Mouse (Mus musculus) CD4-positive, CD25-positive, alpha-beta regulatory T cell, adult 2 months (primary cell): ENCODE data around the gene Txn2.

Experiments used
- DNase-seq: peaks from one replicate; pipeline ENCODE4 v3.0.0-alpha.2; 2012; ENCODE audit warnings: low read depth, low spot score

The Txn2 gene

DNA sequence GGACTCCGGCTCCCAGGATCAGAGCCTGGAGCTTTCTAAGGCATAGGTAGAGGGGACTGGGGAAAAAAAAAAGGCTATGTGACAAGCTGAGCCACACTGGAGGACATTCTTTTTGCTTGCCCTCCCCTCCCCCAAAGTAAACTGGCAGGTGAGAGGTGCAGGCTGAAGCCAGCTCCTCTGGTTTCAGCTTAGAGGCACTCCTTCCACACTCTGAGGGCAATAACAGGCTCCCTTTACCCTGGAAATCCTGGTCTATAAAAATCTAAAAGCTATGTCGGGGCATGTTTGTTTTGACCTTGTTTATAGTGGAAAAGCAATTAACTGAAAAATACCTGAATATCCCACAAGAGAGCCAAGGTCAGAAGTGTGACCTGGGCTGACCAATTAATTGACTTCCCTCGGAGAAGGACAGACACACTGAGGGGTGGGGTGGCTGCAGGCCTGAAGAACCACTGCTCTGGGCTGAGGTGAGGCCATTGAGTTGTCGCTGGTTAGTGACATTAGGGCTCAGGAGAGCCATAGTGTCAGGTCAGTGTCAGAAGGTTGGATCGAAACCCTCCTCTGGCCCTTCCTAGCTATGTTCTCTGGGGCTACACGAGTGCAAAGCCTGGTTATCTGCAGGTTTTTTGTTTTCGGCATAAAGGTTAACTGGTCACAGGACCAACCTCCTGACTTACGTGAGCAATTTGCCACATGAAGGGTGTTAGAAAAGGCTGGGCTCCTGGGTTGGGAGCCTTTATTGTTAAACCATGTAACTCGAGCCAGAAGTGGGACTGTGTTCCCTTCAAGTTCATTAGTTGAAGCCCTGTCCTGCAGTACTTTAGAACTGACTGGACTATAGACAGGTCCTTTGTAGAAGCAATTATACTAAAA, 20.9 kb downstream of the Txn2 start:
- no peak for DNase-seq

- no peak for DNase-seq
These were observed 22.3 kb downstream of the Txn2 start for GRCm38 (mm10) chr15:77906545-77906944.

GRCm38 (mm10) chr15:77906081-77906480, 22.7 kb downstream of the Txn2 start:
- DNase-seq: no peak

DNA sequence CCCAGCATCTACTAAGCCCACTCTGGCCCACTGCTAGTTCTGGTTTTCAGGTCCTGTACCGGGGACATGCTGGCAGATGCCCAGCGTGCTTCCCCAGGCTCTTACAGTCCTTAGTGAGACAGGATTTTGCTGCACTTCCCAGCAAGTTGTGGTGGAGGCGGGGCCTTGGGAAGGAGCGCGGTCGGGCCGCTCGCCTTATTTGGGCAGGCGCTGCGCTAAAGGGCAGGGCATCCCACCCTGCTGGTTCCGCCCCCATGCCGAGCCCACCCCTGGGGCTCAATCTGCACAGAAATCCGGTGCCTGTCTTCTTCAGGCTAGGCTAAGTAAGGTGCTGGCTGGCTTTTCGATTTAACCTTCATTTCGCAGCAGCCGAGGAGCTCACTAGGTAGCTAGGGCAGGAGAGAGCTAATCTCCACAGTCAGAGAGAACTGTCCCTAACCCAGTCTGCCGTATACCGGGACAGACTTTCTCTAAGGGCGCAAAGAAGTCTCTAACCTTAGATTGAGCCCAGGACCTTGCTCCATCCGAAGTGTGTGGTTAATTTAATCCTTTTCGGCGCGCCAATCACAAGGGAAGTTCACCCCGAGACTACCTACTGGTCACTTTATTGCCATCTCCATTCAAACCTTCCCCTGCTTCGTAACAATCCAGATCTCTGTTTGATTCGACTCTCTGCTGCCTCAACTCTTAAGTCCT, 23.4 kb downstream of the Txn2 start:
- DNase-seq: peak; percentile 68

- DNase-seq: peak; percentile 71
These were observed 24.4 kb downstream of the Txn2 start for GRCm38 (mm10) chr15:77904363-77904892.

- DNase-seq: no peak
These were observed 25.6 kb downstream of the Txn2 start for GRCm38 (mm10) chr15:77903176-77903575.

DNA sequence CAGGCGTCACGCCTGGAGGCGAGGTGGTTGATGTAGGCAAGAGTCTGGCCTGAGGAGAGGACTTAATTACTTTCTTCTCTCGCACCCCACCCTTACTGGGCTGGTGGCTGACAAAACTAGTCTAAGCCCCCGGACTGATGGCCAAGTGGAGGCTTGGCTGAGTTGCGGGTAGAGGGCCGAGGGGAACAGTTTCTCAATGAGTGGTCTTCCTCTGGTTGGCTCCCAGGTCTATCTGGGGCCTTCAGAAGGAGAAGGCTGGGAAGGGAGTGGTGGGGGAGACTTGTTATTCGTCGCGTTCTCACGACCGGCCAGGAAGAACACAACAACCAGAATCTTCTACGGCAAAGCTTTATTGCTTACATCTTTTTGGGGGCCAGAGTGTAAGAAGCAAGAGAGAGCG, 33.9 kb downstream of the Txn2 start:
- peak; percentile 40 for DNase-seq

GRCm38 (mm10) chr15:77893292-77893691, 35.5 kb downstream of the Txn2 start:
- no peak for DNase-seq

- DNase-seq: no peak
These were observed 36.4 kb downstream of the Txn2 start for GRCm38 (mm10) chr15:77892420-77892819.

DNA sequence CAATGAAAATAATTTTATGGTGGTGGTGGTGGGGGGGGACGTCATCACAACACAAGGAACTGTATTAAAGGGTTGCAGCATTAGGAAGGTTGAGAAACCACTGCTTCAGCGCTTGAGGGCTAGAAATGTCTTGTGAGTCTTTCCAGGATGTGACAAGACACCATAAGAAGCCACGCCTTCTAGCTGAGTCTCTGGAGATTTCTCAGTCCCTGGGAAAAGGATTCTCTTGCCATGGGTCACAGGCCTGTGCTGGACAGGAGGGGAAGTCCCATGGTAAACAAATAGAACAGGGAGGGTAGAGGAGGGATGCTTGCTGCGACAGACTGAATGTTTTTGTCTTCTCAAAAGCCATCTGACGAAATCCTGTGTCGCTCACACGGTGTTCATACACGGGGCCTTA, 37.0 kb downstream of the Txn2 start:
- no peak for DNase-seq

GRCm38 (mm10) chr15:77889761-77890422, 38.9 kb downstream of the Txn2 start:
- DNase-seq: no peak

GRCm38 (mm10) chr15:77888286-77888685, 40.5 kb downstream of the Txn2 start:
- no peak for DNase-seq

DNA sequence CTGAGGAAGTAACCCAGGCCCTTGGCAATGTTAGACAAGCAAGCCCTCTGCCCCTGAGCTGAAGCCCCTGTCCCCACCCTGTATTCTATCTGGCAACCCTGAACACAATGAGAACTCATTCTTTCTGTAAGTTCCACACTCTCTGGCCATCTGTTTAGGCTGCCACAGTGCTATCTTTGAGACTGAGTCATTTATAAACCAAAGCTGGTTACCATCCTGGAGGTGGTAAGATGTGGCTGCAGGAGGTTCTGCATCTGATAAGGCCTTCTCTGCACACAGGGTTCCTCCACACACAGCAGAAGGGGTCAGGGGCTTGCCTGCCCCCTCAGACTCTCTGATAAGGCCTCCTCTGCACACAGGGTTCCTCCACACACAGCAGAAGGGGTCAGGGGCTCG, 41.7 kb downstream of the Txn2 start:
- peak; percentile 29 for DNase-seq

- DNase-seq: peak; percentile 31
These were observed 42.3 kb downstream of the Txn2 start for GRCm38 (mm10) chr15:77886369-77887092.

- no peak for DNase-seq
These were observed 42.9 kb downstream of the Txn2 start for GRCm38 (mm10) chr15:77885945-77886344.

- no peak for DNase-seq
These were observed 43.6 kb downstream of the Txn2 start for GRCm38 (mm10) chr15:77885159-77885558.

GRCm38 (mm10) chr15:77883697-77884010, 45.2 kb downstream of the Txn2 start:
- no peak for DNase-seq

DNA sequence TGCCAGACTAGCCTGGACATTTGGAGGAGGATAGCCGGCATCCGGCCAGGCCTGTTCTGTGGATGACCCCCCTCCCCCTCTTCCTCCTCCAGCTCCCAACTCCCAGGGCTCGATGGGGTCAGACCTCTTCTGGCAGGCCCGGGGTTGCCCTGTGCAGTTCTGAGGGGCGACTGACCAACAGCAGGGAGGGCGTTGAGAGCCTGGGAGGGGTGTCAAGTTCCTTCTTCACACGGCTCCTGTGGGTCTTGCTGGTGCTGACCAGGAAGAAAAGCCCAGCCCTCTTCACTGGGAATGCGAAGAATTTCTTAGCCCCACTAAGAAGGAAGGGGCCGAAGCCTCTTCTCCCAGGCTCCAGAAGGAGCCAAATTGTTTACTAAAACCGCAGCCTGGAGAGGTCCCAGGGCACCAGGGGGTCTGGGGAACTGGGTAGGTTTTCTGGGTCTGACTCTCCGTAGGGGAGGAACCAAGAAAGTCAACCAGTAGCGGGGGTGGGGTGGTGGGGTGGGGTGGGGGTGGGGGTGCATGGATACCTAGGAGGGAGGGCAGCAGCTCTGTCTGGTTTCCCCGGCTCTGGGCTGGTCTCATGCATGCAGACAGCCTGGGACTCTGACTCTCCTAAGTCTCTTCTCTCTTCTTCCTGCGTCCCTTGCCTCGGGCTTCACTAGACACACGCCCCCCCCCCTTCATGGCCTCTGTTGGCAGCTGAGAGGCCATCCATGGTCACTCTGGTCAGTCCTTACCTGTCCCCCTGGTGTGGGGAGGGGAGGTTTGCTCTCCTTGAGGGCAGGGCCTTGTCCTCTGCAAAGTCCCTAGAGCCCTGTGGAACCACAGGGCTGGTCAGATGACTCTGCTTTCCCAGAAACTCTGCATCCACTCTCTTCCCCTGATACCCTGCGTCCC, 45.8 kb downstream of the Txn2 start:
- DNase-seq: no peak

- DNase-seq: no peak
These were observed 46.5 kb downstream of the Txn2 start for GRCm38 (mm10) chr15:77882297-77882696.

GRCm38 (mm10) chr15:77881698-77882097, 47.1 kb downstream of the Txn2 start:
- no peak for DNase-seq

- DNase-seq: no peak
These were observed 48.1 kb downstream of the Txn2 start for GRCm38 (mm10) chr15:77880738-77881137.
